Mouse (Mus musculus): ENCODE results near the gene Arhgef3.

DNA sequence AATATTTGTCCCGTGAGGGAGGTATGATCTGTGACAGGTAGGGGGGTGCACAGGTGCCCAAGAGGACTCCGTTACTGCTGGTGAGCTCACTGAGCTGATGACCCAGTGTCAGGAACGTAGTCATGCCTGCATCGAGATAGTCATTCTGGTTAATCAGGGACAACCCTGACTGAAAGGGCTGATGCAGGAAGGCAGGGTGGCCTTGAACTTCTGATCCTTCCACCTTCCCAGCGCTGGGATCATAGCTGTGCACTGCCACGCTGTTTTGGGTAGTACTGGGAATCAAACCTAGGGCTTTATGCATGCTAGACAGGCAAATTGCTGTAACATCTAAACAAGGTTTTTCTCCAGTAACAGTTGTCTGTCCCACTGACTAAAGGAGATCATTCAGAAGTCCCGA lies 109.9 kb downstream of the Arhgef3 start:
- TF ChIP-seq CTCF (IDR thresholded peaks at IDR 0.05; ENCODE audit: low read depth, low read length) (no peak), POLR2A (IDR thresholded peaks at IDR 0.05; ENCODE audit: insufficient read depth, low read length) (no peak), EP300 (IDR thresholded peaks at IDR 0.05; ENCODE audit: insufficient read depth, low read depth, low read length) (no peak)
